Mouse (Mus musculus): ENCODE results near the gene Rmnd1.

Gene Rmnd1

DNA sequence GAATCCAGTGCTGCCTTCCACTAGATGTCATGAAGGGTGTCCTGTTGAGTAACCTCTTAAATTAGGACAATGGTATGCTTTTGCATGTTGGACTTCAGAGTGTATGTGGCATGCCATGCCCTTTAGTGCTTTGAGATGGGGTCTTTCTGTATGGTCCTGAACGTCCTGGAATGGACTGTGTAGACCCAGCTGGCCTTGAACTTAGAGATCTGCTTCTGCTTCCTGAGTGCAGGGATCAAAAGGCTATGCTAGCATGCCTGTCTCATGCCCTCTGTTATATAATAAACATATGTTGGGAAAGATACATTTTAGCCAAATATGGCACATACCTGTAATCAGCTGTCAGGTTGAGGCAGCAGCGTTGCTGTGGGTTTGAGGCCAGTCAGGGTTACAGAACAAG, 41.6 kb downstream of the Rmnd1 start:
- no peak for DNase-seq

- DNase-seq = no peak
These were observed 42.6 kb downstream of the Rmnd1 start for GRCm38 (mm10) chr10:4389461-4390112.

GRCm38 (mm10) chr10:4389036-4389435, 43.2 kb downstream of the Rmnd1 start:
- DNase-seq = no peak

DNA sequence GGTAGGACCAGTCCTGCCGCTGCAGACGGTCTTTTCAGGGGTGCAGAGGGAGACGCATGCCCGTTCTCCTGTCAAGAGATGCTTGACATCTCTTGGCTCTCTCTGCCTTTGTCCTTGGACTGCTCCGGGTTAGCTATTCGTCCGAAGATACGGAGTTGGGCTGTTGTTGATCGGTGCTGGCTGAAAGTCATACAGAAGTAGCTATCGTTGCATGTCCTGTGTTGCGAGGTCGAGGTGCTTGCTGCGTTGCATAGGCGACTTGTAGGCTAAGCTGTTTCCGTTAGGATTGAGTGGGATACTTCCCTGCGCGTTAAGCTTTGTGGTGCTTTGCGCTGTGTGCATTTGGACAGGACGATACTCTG, 43.8 kb downstream of the Rmnd1 start:
- DNase-seq = no peak

- DNase-seq = peak; percentile 82
These were observed 44.3 kb downstream of the Rmnd1 start, which contains the start of gene Zbtb2 for GRCm38 (mm10) chr10:4387701-4388383. TSS of gene Zbtb2 (minus strand) at chr10:4388108.

- DNase-seq = peak; percentile 98
These were observed 45.3 kb downstream of the Rmnd1 start for GRCm38 (mm10) chr10:4386609-4387591.

GRCm38 (mm10) chr10:4384244-4384643, 47.9 kb downstream of the Rmnd1 start:
- DNase-seq = no peak

DNA sequence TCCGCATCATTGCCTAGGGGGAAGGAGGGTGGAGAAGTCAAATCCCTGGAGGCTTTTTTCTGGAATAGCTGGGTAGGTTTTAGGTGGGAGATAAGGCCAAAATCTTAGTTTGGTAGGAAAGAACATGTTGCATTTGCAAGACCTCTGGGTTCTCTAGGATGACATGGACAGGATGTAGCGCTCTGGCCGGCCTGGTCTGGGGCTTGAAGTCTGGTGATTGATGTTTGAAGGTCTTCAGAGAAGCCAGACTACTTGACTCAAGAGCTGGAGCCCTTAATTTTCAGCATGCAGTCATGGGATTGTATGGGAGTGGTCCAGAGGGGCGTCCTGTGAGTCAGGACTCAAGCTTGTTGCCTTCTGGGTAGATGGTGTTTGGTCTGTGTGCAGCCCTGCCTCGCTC, 51.4 kb downstream of the Rmnd1 start:
- peak; percentile 39 for DNase-seq

DNA sequence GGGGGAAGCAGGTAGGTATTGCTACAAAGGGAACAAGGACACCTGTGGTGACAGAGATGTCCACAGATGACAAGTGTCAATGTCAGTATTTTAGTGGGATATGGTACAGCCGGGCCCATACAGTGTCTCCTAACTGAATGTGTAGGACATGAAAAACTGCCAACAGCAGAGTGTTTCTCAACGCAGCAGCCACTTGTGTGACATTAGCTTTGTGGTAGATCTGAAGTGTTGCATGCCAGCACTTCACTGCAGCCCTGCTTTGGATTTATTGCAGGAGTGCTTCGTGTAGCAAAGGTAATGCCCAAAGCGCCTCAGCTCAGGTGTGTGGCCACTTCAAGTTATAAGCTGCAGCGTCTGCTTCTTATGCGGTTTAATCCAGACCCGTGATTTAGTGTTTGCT, 55.3 kb downstream of the Rmnd1 start:
- DNase-seq = no peak

DNA sequence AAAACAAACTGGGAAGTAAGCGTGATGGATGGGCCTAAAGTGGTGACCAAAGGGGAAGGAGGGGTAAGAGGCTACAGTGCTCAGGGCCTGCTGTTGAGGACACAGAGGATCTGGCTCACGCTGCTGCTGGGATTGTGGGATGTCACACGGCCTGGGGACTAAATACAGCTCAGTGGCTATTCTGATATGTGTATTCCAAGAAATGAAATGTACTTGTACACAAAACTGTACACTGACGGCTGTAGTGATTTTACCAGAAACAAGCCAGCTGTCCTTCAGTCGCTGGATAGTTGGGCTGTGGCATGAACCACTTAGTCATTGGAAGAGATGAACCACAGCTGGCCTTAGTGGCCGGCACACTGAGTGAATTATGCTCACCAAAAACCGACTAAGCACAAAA, 55.7 kb downstream of the Rmnd1 start:
- DNase-seq = peak; percentile 53

- no peak for DNase-seq
These were observed 56.9 kb downstream of the Rmnd1 start for GRCm38 (mm10) chr10:4375267-4375666.

DNA sequence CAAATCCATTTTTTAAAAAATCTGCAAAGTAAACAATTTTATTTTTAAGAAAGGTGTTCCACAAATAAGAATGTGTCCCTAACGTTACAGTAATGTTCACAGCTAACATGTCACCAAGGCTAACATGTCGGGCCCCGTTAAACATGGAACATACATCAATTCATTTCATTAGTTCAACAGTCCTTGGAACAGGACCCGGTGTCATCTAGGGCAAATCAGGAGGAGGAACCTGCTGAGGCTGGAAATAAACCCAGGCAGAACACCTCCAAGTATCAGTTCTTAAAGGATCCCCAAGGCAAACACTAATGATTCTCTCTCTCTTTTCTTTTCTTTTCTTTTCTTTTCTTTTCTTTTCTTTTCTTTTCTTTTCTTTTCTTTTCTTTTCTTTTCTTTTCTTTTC, 57.5 kb downstream of the Rmnd1 start:
- DNase-seq = no peak

DNA sequence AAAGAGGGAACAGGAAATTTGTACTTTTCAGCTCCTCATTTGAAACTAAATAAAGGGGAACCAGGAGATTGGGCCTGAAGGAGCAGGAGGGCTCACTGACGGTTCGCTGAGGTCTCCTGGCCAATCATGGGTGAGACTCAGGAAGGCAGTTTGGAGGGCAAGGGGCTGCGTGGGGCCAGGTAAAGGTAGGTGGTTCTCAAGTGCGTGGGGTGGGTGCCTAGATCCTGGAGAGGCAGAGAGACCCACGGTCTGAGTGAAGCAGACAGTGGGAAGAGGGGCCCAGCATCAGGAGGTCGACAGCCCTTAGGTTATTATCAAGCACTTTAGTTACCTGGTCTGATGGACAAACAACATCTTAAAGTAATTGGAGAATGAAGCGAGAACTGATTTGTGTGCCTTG, 57.9 kb downstream of the Rmnd1 start:
- no peak for DNase-seq

- DNase-seq = no peak
These were observed 58.6 kb downstream of the Rmnd1 start for GRCm38 (mm10) chr10:4373558-4373957.

DNA sequence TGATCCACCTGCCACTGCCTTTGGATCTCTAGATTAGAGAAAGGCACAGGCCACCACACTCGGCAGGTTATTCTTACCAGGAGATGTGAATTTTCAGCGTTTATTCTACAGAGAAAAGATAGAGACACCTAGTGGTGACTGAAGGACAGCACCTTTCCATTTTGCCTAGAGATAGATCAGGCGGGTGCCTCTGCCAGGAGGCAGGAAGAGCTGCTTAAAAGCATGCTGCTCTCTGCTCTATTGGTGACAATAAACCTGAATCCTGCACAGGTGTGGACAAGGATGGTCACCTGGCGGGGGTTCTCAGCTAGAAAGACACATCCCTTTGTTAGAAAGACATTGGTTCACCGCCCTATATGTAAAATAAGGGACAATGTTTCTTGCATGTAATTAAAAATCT, 60.2 kb downstream of the Rmnd1 start:
- peak; percentile 54 for DNase-seq

DNA sequence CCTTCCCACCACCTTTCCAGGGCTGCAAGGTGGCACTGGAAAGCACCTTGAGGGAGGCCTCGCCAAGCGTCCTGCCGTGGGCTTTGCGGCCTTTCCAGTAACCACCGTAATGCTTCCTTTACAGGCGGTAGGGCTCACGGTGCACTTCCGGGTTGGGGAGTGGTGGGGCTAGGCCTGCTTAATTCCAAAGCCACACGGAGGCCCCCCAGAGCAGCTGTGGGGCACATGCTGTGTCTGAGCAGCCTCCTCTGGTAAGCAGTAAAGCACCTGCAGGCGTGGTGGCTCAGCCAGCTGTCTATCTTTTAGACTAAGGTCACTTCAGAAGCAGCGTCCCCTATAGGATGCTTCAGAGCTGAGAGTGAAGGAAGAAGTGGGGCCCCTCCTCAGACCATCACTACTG, 62.1 kb downstream of the Rmnd1 start:
- no peak for DNase-seq

DNA sequence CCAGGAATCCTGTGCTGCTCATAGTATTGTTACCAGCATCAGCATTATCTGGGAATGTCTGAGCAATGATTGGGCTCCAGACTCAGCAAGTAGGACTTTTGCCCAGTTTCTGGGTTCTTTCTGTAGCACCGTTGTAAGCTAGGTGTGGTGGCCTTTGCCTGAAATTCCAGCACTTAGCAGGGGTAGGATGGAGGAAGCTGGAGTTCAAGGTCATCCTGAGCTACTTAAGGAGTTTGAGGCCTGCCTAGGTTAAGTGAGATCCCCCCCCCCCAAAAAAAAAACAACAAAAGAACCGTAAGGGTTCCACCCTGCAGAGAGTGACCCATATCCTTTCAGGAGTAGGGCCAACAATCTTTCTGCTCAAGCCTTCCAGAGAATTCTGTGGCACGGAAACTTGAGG, 67.6 kb downstream of the Rmnd1 start:
- no peak for DNase-seq

- peak; percentile 3 for DNase-seq
These were observed 74.8 kb downstream of the Rmnd1 start for GRCm38 (mm10) chr10:4357435-4357834.

DNA sequence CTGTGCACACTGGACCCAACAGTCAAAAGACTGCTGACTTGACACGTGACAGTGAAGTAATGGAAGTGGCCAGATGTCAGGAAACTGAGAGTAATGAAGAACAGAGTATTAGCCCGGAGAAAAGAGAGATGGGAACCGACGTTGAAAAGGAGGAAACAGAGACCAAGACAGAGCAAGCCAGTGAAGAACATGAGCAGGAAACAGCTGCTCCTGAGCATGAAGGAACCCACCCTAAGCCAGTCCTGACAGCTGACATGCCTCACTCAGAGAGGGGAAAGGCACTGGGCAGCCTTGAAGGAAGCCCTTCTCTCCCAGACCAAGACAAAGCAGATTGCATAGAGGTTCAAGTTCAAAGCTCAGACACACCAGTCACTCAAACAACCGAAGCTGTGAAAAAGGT, 75.5 kb downstream of the Rmnd1 start:
- DNase-seq = peak; percentile 5

- DNase-seq = no peak
These were observed 76.2 kb downstream of the Rmnd1 start for GRCm38 (mm10) chr10:4355882-4356451.

DNA sequence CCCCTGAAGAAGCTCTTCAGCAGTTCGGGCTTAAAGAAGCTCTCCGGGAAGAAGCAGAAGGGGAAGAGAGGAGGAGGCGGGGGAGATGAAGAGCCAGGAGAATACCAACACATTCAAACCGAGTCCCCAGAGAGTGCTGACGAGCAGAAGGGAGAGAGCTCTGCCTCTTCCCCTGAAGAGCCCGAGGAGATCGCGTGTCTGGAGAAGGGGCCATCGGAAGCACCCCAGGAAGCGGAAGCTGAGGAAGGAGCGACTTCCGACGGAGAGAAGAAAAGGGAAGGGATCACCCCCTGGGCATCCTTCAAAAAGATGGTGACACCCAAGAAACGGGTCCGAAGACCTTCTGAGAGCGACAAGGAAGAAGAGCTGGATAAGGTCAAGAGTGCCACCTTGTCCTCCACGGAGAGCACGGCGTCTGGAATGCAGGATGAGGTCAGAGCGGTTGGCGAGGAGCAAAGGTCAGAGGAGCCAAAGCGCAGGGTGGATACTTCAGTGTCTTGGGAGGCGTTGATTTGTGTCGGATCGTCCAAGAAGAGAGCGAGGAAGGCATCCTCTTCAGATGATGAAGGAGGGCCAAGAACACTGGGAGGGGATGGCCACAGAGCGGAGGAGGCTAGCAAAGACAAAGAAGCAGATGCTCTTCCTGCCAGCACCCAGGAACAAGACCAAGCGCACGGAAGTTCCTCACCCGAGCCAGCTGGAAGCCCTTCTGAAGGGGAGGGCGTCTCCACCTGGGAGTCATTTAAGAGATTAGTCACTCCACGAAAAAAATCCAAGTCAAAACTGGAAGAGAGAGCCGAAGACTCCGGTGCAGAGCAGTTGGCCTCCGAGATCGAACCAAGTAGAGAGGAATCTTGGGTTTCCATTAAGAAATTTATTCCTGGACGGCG, 77.6 kb downstream of the Rmnd1 start:
- DNase-seq = no peak
